Mouse (Mus musculus) lung, embryonic 14.5 days (tissue): ENCODE measurements at regions not wholly inside any gene's neighbourhood (a gene's known extent, or its start where the extent isn't known, plus 50 kb on each side); places are given as distances from the start of the nearest gene placed in this dataset. TPM values are rescaled to one million over a fixed set of nuclear protein-coding genes. Genes with fewer than 3 reads are reported as not detected.

ENCODE experiments used
- ATAC-seq: fragments of 200-750 bp; cut with Nextera tagmentation; 2 replicates; pipeline ENCODE4 v1.8.0; 2017; ENCODE audit warnings: mild to moderate bottlenecking, moderate TSS enrichment, moderate library complexity; ENCODE audit not compliant: insufficient read depth
- DNase-seq: peaks from one replicate; pipeline ENCODE4 v3.0.0-alpha.2; 2015
- H3K27ac ChIP-seq: fragments of 300-500 bp; sonication (generic); 2 replicates; pipeline ENCODE4 v1.5.1; 2014; ENCODE audit warnings: low read depth, mild to moderate bottlenecking, moderate library complexity
- H3K27me3 ChIP-seq: fragments of 300-500 bp; sonication (generic); 2 replicates; pipeline ENCODE4 v1.6.1; 2014; ENCODE audit warnings: low read length, control low read depth; ENCODE audit not compliant: insufficient read depth
- H3K36me3 ChIP-seq: fragments of 300-500 bp; sonication (generic); 2 replicates; pipeline ENCODE4 v1.6.1; 2014; ENCODE audit warnings: control low read depth; ENCODE audit not compliant: insufficient read depth
- H3K4me1 ChIP-seq: fragments of 300-500 bp; sonication (generic); 2 replicates; pipeline ENCODE4 v1.6.1; 2014; ENCODE audit warnings: antibody characterized with exemption, control low read depth; ENCODE audit not compliant: insufficient read depth
- H3K4me2 ChIP-seq: fragments of 300-500 bp; sonication (generic); 2 replicates; pipeline ENCODE4 v1.6.1; 2014; ENCODE audit warnings: mild to moderate bottlenecking
- H3K4me3 ChIP-seq: fragments of 300-500 bp; sonication (generic); 2 replicates; pipeline ENCODE4 v1.5.1; 2014; ENCODE audit warnings: low read depth, low read length
- H3K9ac ChIP-seq: fragments of 300-500 bp; sonication (generic); 2 replicates; pipeline ENCODE4 v1.6.1; 2014
- H3K9me3 ChIP-seq: fragments of 300-500 bp; sonication (generic); 2 replicates; pipeline ENCODE4 v1.6.1; 2016; ENCODE audit warnings: low read depth, low read length, control low read depth
- CTCF ChIP-seq: IDR thresholded peaks from 2 replicates; pipeline ENCODE4 v1.5.1; 2016; ENCODE audit warnings: antibody characterized with exemption, low read depth
- WGBS: fragments of 180-500 bp; shearing (Covaris S2); extraction: QIAGEN DNeasy Blood & Tissue Kit; methylation state at CpG from one replicate; pipeline ENCODE4 v1.1.7; 2014; 5-methylcytosine and 5-hydroxymethylcytosine counted together
- microRNA-seq: library from miRNA; unstranded; fragments of <30 nt; microRNA quantifications from one replicate; pipeline ENCODE4, GENCODE M21; 2016; ENCODE audit warnings: borderline number of aligned reads

- 76% methylated on average over 11 of the region's 11 CpGs for WGBS
- ATAC-seq, result no peak
- Histone ChIP-seq H3K27ac (no peak overlapping the region), H3K9ac (no peak overlapping the region), H3K4me3 (no peak overlapping the region), H3K9me3 (no peaks in the 10 kb centered on the region), H3K27me3 (no peaks in the 10 kb centered on the region), H3K36me3 (no peaks in the 10 kb centered on the region), H3K4me2 (no peak overlapping the region), H3K4me1 (no peaks in the 10 kb centered on the region)
- TF ChIP-seq CTCF, result no peak
- DNase-seq, result no peak
Measured at GRCm38 (mm10) chr11:24864637-24865036, 786.8 kb downstream of the Bcl11a start.

GRCm38 (mm10) chr11:24865067-24865796, 787.4 kb downstream of the Bcl11a start:
- peak; percentile 44; the same call in 1 of the 2 replicates for ATAC-seq
- TF ChIP-seq CTCF, result no peak
- 21% methylated on average over 3 of the region's 3 CpGs for WGBS

More at GRCm38 (mm10) chr11:24865067-24865796, 787.4 kb downstream of the Bcl11a start:
- Histone ChIP-seq H3K27ac (no peak overlapping the region), H3K27me3 (no peaks in the 10 kb centered on the region), H3K4me1 (no peaks in the 10 kb centered on the region), H3K36me3 (no peaks in the 10 kb centered on the region), H3K9ac (no peak overlapping the region), H3K4me3 (no peak overlapping the region), H3K4me2 (no peak overlapping the region), H3K9me3 (no peaks in the 10 kb centered on the region)
- DNase-seq, result peak; percentile 5

Small RNAs in the stretch of these regions (microRNA-seq; reads per million reads assigned to microRNA genes)
- gene Gm25507, result not detected
